Mouse (Mus musculus) left cerebral cortex, postnatal 10 days (tissue): Measurements from ENCODE around the gene Stk10. TPM values are rescaled to one million over a fixed set of nuclear protein-coding genes. Genes with fewer than 3 reads are reported as not detected.

Experiments
- total RNA-seq, 2 experiments: library from RNA; stranded (reverse); gene quantifications; 2 replicates each; pipeline ENCODE4 v1.2.3; 2021

Stk10 gene
- total RNA-seq, 2 experiments from 2014 or later: 6.4 to 7.5 TPM

Other genes starting within 250 kb of the Stk10 start
- gene Hba-a1, start 249.8 kb upstream of the Stk10 start, total RNA-seq: 100 to 1,000 TPM; 406 to 790 TPM
- gene Hbq1b, start 246.3 kb upstream of the Stk10 start, total RNA-seq: 1 to 10 TPM; 2.9 to 3.3 TPM
- 100 to 1,000 TPM; 384 to 756 TPM for gene Hba-a2, start 236.8 kb upstream of the Stk10 start, total RNA-seq
- 1 to 10 TPM; 1.9 to 2.1 TPM for gene Hbq1a, start 233.2 kb upstream of the Stk10 start, total RNA-seq
- 10 to 100 TPM; 28.2 to 31.9 TPM for gene Sh3pxd2b, start 185.5 kb upstream of the Stk10 start, total RNA-seq
- 10 to 100 TPM; 46.9 to 54.9 TPM for gene Ubtd2, start 77.9 kb upstream of the Stk10 start, total RNA-seq
- not detected for gene Efcab9, start 1.2 kb upstream of the Stk10 start, total RNA-seq
- gene Fbxw11, start 109.4 kb downstream of the Stk10 start, total RNA-seq: 100 to 1,000 TPM; 116 to 119 TPM